Mouse (Mus musculus) gastrocnemius, postnatal 10 days (tissue): Measurements from ENCODE around the gene Pds5b. TPM values are rescaled to one million over a fixed set of nuclear protein-coding genes. Genes with fewer than 3 reads are reported as not detected.
"Not testable (repeated sequence)": the region's sequence is repeated elsewhere in the genome, so short reads cannot be mapped to it uniquely, and the experiment has no call there.

ENCODE experiments used
- DNase-seq: peaks from one replicate; pipeline ENCODE4 v3.0.0; 2021; ENCODE audit warnings: mixed read lengths
- total RNA-seq, 2 experiments: library from RNA; stranded (reverse); gene quantifications; 2 replicates each; pipeline ENCODE4 v1.2.3; 2021

The Pds5b gene
- total RNA-seq, 2 experiments from 2014 or later, result 23.6 to 31.9 TPM

DNA sequence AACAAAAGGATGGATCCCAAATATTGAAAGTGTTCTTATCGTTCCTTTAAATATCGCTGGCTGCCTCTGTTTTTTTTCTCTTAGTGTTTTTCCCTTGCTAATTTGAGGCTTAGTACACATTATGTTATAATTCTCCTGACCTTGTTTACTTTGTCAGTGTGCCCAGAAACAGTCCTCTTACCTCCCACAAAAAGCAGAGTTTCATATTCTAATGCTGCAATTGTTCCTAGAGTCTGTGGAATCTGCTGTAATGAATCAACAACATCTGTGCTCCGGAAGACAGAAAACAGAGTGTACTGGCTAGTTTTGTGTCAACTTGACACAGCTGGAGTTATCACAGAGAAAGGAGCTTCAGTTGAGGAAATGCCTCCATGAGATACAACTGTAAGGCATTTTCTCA is 149.8 kb downstream of the Pds5b start:
- DNase-seq, result no peak

DNA sequence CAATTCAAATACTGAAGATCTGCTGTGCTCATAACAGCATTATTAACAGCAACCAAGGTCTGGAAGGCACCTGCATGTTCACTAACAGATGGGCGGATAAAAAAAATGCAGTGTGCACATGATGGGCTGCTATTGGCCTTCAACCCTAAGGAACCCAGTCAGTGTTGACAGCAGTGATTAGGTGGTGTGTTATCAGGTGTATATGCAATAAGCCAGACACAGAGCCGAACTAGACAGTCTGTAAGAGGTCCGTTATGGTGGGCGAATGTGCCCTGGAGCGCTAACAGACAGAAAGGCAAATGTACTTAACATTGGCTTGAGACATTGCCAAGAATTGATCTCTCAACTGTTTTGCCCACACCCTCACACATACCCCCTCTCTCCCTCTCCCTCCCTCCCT is 156.0 kb downstream of the Pds5b start:
- DNase-seq, result no peak

DNA sequence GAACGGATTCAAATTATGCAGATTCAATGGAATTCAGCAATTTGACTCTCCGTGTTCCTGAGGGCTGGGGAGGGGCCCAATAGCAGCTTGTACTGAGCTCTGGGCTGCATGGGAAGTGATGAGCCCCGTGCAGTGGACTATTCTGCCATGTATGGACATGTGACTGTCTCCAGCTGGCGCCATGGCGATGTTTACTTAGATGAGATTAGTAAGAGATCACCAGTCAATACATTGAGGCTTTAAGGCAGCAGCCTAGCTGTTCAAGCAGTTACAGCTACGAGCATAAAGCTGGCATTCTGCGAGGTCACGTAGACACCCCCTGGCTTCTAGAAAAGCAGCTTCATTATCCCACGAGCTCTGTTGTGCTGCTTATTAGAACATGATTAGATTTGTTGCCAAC is 157.2 kb downstream of the Pds5b start:
- no peak for DNase-seq

DNA sequence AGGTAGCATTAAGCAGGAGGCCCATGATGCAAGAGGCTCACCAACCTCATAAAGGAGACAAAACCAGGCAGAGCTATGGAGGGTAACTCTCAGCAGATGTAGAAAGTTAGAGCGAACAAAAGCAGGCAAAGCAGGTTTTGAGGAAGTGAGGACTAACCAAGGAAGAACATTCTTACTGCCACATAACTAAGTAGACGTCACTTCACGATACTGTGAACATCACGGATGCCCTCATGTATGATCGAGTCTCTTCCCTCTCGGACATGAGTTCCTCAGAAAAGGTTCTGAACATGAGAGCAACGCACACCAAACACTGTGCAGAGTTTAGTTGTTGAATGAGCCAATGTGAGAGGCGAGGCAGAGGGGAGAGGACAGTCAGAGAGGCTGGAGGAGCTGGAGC is 163.2 kb downstream of the Pds5b start:
- DNase-seq, result no peak

GRCm38 (mm10) chr5:150839688-150840541 is 166.4 kb downstream of the Pds5b start:
- DNase-seq, result peak; percentile 20

GRCm38 (mm10) chr5:150840596-150840995 is 167.1 kb downstream of the Pds5b start:
- DNase-seq, result no peak

- DNase-seq, result no peak
These were observed 172.4 kb downstream of the Pds5b start for GRCm38 (mm10) chr5:150845961-150846360.

- no peak for DNase-seq
These were observed 177.3 kb downstream of the Pds5b start for GRCm38 (mm10) chr5:150850821-150851220.

DNA sequence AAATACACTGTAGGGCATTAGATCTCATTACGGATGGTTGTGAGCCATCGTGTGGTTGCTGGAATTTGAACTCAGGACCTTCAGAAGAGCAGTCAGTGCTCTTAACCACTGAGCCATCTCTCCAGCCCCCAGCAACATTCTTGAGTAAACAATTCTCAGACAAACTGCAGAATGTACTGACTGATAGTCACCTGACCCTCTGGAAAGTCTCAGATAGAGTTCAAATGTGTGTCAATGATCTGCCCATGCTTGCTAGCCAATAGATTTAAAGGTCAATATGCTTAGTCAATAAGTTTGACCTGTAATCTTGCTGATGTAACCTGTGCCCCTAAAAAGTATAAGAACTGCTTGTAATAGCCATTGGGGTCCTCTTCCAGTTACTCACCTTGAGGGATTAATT is 178.6 kb downstream of the Pds5b start:
- not testable (repeated sequence) for DNase-seq

DNA sequence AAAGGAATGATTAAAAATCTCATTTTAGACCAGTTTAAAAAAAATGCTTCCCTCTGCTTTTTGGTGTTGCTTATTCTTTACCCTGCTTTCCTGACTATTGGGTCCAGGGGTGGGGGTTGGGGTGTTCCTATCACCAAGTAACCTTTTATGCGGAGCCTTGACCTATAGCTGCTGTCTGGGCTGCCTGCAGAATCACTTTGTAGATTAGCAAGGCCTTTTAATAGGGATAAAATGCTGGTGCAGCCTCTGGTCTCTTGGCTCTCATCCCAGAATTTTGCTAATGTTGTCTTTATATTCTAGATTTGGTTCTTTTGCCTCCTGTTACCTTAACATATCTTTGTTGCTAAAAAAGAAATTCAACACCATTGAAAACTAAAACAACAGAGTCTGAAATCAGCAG is 181.0 kb downstream of the Pds5b start:
- DNase-seq, result no peak

DNA sequence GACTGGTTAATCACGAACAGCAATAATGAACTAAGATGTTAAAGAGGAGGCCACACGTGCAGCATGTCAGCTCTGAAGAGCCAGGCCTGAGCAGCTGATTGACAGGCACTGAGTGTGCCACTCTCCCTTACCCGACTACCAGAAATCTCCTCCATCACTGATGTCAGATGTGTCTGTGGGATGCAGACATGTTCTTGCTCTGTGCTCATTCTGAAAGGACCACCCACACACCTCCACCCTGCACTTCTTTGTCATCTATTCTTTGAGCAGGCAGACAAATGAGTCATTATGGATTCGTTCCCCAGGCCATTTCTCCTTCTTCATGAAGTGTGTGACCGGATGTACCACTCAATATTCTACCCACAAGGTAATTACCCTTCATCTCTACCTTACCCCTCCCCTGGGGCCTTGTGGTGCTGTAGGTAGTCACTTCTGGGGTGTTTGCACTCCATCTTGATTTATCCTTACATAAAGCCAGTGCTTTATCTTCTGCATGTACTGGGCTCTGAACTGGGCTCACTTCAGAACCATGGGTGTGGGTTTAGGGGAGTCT is 186.2 kb downstream of the Pds5b start:
- no peak for DNase-seq

Other genes with a start within 250 kb of the Pds5b start
- not detected for gene Zar1l, start 155.6 kb upstream of the Pds5b start, total RNA-seq
- 1 to 10 TPM; 6.1 to 6.5 TPM for gene Brca2, start 151.1 kb upstream of the Pds5b start, total RNA-seq
- gene N4bp2l1, start 76.6 kb upstream of the Pds5b start, total RNA-seq, result 1 to 10 TPM; 1.8 to 2.9 TPM
- gene N4bp2l2, start 7.6 kb upstream of the Pds5b start, total RNA-seq, result 10 to 100 TPM; 29.0 to 42.2 TPM